Mouse (Mus musculus): Measurements from ENCODE around the gene Ace.
"Not testable (repeated sequence)": the region's sequence is repeated elsewhere in the genome, so short reads cannot be mapped to it uniquely, and the experiment has no call there.

The Ace gene

DNA sequence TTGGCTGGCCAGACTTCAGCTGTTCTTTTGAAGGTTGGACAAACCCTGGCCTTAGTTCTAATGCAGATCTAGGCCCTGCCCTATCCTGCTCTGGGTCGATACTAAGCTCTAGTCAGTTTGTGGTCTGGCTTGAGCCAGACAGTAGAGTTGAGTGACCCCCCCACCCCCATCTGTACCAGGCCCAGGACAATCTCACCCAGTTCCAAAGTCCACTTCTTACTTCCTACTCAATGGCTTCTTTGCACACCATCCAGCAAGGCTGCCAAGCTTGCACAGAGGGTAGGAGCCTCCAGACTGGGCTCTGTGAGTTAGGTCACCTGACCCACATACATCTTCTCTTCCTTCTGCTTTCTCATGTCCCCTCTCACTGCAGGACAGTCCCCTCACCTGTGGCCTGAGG, 36.8 kb downstream of the Ace start:
- DNase-seq, result no peak

DNA sequence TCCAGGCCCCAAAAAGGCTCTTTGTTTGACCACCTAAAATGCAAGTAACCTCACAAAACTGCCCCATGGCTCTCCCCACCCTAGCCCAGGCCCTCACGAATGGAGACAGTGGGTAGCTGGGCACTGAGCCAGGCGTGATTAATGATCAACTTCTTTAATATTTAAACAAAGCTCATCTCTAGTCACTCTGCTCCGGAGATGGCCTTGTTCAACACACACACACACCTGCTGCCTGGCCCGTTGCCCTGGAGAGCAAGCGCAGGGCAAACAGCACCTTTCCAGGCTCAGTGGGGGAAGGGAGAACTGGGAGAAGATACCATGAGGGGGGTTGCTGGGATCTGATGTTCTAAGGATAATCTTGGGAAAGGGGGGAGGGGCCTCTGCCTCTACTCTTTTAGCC, 38.2 kb downstream of the Ace start:
- no peak for DNase-seq

DNA sequence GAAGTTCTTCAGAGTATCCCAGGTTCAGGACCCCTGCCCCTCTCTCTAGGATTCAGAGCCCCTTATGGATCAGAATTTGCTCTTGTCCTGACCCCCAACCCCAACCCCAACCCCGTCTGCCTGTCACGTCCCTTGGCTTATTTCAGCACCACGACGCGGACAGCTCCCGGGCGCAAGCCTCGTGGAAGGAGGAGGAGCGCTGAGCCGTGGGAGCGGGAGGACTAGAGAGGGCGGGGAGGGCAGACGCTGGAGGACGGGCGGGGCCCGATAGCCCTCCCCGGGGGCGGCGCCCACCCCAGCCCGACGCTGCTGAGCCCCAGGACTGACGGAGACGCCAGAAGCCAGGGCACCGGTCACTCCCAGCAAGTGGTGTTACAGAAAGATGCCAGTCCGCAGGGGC, 40.1 kb downstream of the Ace start, which contains the start of gene Kcnh6:
Gene Kcnh6, plus strand, starts transcription at position 304 of the 400 bp plus-strand sequence.
- DNase-seq, result no peak

DNA sequence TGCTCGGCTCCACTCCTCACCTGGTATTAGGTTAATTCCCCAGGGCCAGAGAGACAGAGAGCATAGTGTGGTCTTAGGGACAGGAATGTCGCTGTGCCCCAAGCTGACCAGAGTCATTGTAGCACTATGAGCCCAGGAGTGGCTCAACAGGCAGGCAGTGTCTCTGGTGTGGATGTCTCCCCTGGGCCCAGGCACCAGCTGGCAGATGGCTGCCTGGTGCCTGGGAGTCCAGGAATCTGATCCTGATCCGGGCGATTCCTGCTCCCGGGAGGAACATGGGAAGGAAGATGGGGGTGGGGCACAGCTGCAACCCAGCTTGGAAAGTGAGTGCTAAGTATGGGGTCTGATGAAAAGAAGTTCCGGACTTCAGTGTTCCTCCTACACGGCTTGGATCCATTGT, 45.0 kb downstream of the Ace start:
- no peak for DNase-seq

DNA sequence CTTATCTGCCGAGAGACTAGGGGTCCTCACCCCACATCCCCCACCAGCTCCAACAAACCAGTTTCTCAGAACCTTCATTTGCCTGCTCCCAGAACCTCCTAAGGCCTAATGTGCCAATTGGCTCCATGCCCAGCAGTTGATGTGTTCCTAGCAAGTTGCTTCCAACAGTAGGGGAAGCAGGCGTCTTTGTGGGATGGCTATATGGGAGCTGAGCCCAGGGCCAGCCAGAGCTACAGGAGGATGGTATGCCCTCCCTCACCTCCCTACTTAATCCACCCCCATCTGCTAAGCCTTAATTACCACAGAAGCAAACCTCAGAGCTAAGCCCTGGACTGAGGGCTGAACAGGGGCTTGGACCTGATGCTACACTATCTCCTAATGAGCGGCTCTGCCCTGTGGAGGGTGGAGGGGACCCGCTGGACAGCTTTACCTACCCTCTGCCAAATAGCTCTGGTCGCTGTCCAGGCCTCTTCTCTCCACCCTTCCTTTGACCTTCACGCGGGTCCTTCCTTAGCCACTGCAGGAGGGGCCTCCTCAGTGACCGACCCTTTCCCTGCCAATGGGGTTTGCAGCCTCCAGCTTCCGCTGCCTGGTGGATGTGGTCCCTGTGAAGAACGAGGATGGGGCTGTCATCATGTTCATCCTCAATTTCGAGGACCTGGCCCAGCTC, 45.9 kb downstream of the Ace start:
- peak; percentile 32 for DNase-seq

DNA sequence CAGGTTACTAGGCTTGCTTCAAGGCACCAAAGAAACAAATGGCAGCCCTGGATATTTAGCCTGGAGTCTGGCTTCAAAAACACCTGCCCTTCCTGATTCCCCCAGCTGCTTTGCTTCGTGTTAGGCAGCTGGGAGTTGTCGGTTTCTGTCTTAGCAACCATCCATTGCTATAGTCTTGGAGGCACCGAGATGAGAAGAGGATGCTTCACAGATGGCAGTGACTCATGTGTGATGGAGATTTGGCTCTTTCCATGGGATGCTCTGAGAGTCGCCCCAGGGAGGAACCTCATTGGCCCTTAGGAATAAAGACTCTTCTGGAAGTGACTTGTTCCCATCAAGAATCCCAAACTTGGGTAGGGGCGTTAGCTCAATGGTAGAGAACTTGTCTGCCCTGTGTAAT, 48.7 kb downstream of the Ace start:
- DNase-seq, result no peak

DNA sequence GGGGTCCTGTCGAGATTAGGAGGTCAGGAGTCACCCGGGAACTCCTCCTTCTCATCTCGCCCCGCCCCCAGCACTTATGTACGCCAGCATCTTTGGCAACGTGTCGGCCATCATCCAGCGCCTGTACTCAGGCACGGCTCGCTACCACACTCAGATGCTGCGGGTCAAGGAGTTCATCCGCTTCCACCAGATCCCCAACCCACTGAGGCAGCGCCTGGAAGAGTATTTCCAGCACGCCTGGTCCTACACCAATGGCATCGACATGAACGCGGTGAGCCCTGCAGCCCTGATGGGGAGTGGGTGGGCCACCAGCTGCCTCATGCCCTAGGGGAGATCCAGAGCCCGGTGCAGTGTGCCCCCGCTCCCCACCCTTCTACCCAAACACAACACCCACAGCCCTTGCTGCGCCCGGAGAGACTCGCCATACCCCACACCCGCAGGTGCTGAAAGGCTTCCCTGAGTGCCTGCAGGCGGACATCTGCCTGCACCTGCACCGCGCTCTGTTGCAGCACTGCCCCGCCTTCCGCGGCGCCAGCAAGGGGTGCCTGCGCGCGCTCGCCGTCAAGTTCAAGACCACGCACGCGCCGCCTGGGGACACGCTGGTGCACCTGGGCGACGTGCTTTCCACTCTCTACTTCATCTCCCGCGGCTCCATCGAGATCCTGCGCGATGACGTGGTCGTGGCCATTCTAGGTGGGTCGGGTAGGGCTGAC, 52.5 kb downstream of the Ace start:
- DNase-seq, result peak; percentile 27

DNA sequence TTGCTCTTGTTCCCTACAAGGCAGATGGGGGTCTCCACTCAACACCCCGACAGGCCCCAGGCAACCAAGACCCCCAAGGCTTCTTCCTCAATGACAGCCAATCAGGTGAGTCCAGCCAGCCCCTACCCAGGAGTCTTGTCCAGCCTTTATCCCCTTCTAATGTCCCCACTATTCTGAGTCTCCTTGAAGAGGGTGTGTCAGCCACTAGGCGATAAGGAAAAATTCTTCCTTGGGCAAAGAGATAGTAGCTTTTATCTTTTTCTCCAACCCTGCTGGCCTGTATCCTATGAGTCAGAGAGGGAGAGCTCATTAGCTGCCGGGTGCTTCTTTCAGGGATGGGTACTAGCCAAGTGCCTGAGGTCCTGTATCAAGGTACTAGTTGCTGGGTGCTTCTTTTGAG, 58.0 kb downstream of the Ace start:
- DNase-seq, result no peak

DNA sequence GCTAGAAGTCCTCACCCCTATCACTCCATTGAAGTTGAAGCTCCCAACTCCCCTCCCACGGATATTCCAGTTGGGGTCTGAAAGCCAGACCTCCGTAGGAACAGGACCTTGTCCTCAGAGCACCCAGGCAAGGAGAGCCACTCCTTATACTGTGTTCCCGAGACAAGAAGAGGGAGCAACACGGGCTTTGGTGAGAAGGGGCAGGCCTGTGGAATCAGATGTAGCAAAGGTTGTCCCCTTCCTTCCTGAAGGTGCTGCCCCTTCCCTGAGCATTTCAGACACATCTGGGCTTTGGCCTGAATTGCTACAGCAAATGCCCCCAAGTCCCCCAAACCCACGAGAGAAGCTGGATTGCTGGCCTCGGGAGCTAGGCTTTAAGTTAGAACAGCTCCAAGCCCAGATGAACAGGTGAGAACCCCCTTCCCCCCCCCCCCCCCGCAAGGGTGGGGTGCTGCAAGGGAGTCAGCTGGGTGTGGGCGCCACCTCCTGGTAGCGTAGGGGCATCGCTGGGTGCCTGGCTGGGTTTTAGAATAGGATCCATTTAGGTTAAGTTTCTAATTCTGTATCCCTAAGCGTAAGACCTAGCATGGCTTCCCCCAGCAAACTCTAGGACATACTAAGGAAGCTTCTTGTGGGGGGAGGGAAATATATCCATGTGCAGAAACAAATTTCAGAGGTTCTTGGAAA, 58.9 kb downstream of the Ace start:
- DNase-seq, result peak; percentile 69

DNA sequence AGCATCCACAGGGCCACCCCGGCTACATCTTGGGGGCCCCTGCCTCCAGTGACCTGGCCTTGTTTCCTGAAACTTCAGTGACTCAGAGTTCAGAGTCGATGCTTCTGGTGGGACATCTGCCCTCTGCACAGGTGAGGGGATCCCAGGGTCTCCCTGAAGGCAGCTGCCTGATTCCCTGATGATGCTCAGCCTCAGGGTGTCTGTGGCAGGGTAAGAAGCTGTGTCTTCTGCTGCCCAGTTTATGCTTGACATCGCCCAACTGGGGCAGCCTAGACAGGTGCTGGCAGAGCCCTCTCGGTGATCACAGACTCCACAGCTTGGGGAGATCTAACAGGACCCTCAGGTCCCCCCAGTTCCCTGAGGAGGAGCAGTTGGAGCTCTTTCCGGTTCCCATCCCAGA, 59.9 kb downstream of the Ace start:
- DNase-seq, result no peak

DNA sequence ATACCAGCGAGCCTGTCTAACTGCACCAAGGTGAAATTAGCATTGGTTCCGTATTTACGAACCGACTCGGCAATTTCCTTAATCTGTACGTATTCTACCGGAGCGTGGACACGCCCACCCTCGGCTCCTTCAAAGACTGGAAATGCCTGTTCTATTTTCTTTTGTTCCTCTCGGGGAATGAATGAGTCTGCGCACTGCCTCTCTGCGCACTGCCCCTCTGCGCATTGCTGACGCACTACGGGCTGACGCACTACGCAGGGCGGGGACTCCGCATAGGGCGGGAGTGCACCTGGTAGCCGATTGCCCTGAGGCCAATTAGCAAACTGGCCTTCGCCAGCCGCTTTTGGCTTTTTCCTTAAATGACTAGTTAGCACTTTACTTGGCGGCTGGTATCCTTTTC, 64.3 kb downstream of the Ace start:
- DNase-seq, result not testable (repeated sequence)

DNA sequence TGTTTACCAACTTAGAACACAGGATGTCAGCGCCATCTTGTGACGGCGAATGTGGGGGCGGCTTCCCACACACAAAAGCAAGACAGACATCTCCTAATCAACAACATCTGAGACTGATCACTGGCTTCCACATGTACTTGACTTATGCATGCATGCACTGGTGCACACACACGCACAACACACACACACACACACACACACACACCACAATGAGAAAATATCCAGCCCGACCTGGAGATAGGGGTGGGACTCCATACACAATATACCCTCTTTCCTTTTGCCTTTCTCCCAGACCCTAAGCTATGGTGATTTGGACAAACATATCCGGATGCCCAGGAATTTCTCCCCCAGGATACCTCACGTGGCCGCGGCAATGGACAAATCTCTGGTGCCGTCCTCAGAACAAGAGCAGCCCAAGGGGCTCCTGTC, 65.8 kb downstream of the Ace start:
- DNase-seq, result peak; percentile 32

DNA sequence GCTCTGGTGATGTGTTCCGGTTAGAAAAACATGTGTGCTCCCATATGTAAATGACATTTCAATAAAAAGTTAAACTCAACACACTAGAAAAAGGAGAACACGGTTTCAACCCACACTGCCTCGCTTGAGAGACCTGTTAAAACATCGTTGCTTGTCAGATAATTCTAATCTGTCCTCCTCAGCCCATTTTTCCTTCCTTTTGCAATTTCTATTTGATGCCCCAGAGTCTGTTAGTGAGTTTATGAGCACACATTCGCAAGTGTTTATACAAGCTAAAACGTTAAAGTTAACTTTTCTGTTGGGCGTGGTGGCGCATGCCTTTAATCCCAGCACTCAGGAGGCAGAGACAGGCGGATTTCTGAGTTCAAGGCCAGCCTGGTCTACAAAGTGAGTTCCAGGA, 67.2 kb downstream of the Ace start:
- no peak for DNase-seq

DNA sequence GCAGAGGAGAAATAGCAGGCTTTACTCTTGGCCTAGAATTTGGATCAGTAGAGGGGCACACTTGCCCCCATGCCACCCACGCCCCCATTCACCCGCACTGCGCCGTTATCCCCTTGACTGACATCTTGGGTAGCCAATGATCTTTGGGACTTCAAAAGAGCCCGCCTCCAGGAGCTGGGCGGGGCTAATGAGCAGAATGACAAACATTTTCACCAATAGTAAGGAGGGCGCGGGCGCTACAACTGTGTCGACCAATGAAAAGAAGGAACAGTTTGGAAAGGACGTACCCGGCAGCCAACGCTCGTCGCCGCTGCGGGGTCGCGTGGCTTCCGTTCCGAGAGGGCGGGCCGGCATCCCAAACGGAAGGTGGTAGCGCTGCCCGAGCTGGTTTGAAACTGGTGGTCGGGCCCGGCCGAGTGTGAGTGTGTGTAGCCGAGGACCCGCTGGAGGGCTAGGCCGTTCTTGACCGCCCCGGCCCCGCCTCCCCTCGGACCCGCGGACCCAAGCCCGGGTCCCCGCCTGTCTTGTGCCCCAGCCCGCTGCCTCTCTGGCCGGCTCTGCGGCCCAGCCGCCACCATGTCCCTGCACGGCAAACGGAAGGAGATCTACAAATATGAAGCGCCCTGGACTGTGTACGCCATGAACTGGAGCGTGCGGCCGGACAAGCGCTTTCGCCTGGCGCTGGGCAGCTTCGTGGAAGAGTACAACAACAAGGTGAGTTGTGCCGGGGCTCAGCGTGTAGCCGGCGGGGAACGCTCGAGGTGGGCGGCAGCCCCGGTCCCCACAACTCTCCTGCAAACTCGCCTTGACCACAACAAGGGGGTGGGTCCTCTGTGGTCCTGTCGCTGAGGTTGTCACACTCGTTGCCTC, 69.0 kb downstream of the Ace start, which contains the start of gene Dcaf7:
Gene Dcaf7, plus strand, starts transcription at position 325 of the 870 bp plus-strand sequence.
- DNase-seq, result peak; percentile 100

DNA sequence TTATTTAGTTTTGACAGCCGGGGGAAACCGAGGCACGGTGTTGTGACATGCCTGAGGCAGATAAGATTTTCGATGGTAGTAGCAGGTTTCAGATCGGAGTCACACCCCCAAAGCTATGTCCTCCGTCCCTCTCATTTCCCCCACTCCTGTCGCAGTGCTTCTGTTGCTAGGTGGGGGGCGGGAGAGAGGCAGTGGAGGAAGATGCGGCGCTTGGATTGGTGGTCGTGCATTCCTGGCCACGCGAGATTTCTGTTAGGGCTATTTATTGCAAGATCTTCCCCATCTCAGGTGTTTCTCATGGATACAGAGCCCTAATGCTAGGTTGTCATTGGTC, 69.6 kb downstream of the Ace start:
- peak; percentile 37 for DNase-seq

Data from cerebellum, adult 8-10 months (tissue).